Mouse (Mus musculus) kidney, postnatal 4 days (tissue): Measurements from ENCODE around the gene Pdss2.
"Not testable (repeated sequence)": the region's sequence is repeated elsewhere in the genome, so short reads cannot be mapped to it uniquely, and the experiment has no call there.

Experiments used
- DNase-seq, 2 experiments: peaks; one replicate each; pipeline ENCODE4 v3.0.0; 2021; ENCODE audit warnings: mixed read lengths in 2 of 2

The Pdss2 gene

DNA sequence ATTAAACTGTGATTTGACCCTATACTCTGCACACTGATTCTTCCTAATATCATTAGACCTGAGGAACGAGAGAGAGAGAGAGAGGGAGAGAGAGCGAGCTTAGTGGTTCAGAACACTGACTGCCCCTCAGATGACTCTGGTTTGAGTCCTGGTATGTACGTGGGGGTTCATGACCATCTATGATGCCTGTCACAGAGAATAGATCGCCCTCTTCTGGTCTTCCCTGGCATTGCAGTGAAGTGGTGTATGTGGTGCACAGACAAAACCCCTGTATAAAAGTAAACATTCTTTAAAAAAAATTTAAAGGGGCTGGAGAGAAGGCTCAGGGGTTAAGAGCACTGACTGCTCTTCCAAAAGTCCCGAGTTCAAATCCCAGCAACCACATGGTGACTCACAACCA lies 157.0 kb downstream of the Pdss2 start:
- DNase-seq = peak; percentile 59 to 73

DNA sequence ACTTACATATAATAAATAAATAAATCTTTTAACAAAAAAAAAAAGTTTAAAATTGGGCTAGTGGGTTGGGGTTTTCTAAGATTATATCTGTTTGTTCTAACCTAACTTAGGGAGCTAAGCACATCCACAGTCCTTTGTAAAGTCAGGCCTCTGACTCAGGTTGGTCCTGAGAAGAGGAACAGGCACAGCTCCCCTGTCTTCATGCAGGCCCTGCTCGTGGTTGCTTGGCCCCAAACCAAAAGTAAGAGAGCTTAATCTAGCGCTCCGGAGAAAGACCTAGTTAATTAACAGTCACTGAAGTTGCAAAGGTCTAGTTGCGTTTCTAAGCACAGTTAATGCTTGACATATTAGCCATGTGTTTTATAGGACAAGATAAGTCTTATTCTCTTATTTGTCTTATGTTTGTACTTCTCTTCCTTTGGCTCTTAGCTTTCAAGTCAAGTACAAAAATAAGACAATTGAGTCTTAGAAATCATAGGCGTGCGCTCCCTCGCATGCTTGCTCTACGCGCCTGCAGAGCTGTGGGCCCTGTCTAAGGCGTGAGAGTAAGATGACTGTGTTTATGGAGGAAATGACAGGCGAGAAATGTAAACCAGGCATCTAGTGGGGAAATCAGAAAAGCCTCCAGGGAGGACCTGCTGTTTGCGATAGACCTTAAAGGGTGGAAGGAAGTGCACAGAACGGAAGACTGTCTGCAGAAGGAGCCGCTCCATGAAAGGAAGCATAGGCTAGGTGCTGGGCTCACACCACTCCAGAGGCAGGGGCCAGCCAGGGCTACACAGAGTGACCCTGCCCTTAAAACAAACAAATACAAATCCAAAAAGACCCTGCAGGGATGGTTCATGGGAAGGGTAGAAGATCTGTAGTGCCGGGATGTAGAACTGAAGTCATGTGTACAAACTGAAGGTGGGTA lies 157.7 kb downstream of the Pdss2 start:
- peak; percentile 30 to 51 for DNase-seq

DNA sequence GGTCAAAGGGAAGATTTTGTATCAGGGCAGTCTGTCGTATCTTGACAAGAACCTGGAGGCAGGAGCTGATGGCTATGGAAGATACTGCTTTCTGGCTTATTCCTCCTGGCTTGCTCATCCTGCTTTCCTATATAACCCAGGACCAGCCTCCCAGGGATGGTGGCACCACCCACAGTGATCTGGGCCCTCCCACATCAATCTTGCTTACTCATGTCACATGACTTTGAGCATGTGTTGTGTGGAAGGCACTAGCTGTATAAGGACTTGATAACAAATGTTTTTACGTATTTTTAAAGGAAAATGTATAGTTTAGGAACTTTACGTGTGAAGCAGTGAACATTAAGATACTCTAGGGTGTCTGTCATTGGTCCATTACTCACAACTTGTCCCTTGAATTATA lies 161.4 kb downstream of the Pdss2 start:
- DNase-seq = no peak

DNA sequence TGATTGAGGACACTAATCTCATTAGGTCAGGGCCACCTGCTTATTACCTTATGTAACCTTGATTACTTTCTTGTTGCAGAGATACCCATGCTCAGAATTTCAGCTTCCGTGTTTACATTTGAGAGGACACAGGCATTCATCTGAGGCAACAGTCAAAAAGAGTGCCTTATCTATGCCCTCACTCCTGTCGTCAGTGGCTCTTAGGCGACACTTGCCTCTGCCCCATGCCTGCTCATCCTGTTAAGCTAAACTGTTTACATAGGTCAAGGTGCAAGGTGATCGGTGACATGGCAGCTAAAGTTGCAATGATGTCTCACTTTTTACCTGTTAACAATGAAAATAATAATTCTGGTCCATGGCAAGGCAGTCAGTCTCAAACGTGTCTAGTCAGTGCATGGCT lies 163.3 kb downstream of the Pdss2 start:
- DNase-seq = no peak

DNA sequence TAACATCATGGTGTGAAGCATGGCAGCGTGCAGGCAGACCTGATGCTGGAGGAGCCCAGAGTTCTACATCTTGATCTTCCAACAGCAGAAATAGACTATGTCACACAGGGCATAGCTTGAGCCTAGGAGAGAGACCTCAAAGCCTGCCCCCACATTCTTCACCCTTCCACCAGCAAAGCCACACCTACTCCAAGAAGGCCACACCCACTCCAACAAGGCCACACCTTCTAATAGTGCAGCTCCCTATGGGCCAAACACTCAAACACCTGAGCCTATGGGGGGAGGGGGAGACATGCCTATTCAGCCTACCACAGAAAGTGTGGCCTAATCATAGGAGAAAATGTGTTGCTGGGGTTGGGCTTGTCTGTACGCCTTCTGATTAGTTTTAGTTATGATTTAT lies 171.6 kb downstream of the Pdss2 start:
- no peak for DNase-seq

DNA sequence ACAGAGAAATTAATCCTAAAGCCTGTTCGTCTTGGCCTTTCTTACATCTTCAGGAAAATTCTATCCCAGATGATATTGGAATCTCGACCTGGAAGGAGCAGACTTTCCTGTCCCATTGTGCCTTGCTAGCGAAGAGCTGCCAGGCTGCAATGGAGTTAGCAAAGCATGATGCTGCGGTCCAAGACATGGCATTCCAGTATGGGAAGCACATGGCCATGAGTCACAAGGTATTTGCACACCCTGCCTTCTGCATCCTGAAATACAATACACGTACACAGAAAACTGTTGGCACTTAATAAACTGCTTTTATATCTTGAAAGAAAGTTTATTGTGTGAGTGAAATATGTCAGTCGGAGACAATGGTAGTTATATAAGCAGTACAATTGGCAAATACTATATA lies 172.5 kb downstream of the Pdss2 start:
- no peak for DNase-seq

GRCm38 (mm10) chr10:43395824-43396223 lies 174.5 kb downstream of the Pdss2 start:
- DNase-seq = no peak

DNA sequence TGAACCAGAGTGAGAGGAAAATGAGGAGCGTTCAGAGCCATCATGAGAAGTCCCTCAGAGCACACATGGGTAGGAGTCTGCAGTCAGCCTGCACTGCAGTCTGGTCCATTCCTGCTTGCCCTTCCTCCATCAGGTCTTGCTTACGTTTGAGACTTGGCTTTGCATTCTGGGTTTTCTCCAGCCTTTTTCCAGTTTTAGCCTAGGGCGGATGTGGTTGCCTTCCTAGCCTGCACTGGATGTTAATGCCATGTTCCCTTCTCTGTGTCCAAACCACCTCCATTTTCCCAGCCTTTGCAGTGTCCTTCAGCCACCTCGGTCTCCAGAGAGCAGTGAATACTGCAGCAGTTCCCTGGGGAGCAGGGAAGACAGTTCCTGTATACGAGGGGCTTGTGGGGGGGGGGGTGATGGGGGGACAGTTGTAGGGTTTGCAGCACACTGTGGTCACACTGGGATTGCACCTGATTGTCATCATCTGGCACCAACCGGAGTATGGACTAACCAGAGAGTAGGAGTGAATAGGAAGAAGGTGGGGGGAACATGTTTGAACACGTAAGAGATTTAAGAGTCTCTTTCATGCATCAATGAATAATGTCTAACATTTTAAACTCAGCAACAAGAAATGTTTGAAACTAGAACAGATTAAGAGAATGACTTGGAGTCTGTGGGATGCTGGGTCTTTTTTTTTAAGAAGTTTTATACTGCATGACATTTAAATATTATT lies 178.5 kb downstream of the Pdss2 start:
- DNase-seq = no peak

DNA sequence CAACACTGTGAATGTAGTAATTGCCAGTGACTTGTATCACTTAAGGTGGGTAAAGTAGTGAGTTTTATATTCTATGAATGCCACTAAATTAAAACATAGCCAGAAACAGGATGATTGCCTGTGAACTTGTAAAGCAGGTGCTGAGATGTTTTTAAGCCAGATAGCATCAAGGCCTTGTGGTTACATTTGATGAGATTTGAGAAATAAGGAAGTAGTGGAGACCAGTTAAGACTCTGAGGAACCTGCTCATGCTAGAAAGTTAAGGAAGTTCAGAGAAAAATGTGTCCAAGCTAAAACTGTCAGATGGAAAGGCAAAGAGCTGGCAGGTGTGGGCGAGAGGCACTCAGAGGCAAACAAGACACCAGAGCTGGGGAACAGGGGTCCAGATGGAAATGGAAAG lies 184.8 kb downstream of the Pdss2 start:
- DNase-seq = no peak

DNA sequence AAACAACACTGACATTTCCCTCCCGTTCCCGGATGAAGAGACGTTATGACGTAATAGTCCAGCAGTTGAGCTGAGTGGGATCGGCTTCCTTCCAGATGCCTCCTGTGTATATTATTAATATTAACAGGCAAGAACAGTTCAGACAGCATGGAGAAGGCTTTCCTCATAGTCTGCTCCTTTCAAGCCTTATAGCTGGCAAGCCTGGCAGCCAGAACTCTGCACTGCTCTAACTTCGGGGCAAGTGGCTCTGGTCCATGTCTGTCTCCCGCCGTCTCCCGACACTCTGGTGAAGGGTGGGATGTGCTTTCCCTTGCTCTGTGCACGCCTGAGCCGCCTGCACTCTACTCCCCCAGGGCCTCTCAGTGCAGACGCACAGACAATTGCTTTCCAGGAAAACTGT lies 185.6 kb downstream of the Pdss2 start:
- peak in 1 of 2 experiments; percentile 10 for DNase-seq

- DNase-seq = no peak
Observed at GRCm38 (mm10) chr10:43409506-43410230, 188.4 kb downstream of the Pdss2 start.

DNA sequence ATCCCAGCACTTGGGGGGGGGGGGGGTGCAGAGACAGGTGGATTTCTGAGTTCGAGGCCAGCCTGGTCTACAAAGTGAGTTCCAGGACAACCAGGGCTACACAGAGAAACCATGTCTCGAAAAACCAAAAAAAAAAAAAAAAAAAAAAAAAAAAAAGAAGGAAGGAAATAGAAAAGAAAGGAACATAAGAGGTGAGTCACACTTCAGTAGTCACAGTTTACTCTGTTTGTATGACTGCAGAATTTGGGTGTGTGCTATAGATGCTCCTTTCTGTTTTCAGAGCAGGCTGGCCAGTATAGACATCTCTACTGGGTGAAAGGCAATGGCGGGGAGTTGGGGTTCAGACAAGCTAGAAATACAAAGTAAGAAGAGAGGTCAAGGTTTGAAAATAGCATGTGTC lies 189.9 kb downstream of the Pdss2 start:
- DNase-seq = not testable (repeated sequence)

DNA sequence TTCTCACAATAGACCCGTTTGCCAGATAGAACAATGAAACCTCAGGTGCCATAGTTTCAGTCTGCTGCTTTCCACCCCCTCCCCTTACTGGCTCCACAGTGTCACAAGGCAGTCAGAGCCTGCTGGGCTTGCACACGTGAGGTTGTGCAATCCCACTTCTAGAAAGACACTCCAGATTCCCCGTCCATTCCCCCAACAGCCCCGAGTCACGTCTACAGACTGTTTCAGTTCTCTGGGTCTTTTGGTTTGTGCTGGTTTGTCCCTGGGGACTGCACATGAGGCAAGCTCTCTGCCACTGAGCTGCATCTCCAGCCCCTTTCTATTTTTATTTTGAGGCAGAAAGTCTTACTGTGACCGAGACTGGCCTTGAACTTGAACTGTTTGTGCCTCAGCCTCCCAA lies 196.1 kb downstream of the Pdss2 start:
- no peak for DNase-seq

DNA sequence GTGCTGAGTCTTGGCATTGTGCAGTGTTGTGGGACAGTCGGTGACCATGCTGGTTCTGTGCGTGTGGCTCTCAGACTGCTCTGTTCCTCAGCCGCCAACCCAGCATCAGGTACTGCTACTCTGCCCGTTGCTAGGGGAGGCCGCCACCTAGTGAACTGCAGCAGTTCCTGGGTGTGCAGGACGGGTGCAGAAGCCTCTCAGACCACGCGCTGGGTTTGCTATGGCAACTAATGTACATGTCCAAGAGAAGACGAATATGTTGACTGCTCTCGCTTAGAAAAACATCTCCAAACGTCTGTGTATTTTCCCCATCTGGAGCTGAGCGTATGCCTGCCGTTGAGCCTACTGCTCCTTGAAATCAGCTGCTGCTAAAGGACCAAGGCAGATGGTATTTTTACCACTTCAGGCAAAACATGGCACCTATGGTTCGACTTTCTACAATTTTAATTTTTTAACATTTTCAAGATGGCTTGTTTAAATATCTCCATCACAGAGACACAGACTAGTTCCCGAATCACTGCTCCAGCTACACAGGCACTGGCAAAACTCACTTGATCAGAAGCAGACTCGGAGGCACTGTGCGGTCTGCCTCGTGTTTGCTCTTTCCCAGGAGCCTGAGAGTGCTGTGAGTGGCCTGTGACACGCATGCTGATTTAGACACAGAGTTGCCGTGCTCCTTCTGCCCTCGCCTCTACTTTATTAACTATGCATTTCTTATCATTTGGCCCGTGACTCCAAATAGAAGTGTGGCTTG lies 199.6 kb downstream of the Pdss2 start:
- peak in 1 of 2 experiments; percentile 7 for DNase-seq

DNA sequence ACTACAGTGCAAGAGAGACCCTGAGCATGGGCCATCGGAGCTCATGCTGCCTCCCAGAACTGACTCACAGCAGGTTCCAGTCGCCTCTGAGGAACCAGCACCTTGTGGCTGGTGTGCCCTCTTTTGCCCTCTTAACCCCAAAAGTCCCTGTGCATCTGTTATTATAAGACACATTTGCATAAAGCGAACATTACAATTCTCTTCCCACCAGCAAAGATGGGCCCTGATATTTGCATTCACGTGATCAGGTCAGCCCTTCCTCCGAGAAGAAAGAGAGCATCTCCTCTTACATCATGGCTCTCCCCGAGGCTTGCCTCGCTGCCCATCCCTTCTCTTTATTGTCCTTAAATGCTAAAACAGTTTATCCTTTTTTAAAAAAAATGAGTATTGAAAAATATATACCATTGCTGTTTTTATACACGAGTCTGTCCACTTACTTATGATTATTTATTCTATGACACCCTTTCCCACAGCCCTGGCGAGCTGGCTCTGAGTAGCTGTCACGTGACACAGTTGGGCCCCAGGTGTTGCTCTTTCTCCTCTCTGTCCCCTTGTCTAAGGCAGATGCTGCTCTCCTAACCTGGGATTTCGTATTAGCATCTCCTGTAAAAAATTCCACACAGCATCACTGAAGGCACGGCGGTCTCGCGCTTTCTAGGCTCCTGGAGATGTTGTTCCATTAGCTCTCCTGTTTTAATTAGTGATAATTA lies 200.9 kb downstream of the Pdss2 start:
- no peak for DNase-seq

GRCm38 (mm10) chr10:43424545-43424944 lies 203.3 kb downstream of the Pdss2 start:
- DNase-seq = peak in 1 of 2 experiments; percentile 16

DNA sequence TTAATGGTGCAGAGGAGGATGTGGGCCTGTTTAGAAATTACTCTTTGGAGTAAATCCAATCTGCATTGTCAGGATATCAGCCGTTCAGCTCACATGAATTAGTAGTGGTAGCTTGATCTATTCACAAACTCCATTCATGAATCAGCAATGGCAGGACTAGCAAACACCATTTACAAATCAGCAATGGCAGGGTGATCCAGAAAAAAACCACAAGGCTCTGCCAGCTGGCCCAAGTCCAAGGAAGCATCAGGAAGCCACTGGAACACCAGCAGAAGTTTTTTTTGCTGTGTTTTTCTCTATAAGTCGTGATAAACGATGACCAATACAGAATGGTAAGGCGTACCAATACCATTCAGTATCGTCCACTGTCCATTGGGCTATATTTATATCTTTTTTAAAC lies 209.3 kb downstream of the Pdss2 start:
- no peak for DNase-seq

DNA sequence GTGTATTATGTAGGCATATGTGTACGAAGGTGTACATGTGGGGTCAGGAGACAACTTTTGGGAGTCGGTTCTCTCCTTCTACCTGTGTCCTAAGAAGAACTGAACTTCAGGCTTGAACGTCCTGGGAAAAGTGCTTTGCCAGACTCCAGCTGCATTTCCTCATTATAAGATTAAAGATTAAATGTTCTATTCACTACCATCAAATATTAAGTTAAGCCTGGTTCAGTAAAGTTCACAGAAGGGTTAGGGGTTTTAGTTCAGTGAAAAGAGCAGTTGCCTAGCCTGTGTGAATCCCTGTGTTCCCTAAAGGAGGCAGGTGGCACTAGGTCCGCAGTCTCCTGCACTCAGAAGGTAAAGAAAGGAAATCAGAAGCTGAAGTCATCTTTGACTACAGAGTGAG lies 213.0 kb downstream of the Pdss2 start:
- peak in 1 of 2 experiments; percentile 13 for DNase-seq

GRCm38 (mm10) chr10:43435757-43436156 lies 214.5 kb downstream of the Pdss2 start:
- peak in 1 of 2 experiments; percentile 22 for DNase-seq

DNA sequence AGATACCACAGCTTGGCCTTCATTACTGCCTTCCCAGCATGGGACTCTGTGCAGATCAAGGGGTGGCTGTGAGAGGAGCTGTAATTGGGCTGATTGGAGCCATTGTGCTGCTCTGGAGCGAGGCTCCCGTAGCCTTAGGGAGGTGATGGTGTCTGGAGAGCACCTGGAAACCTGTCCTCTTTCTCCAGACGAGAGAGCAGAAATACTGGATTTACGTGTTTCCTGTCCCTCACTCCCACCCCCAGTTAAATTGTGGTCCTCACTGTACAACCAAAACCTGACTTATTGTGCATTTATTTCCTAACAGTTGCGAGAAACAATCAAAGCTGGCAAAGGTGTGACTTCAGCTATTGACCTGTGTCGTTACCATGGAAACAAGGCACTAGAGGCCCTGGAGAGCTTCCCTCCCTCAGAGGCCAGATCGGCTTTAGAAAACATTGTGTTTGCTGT lies 218.2 kb downstream of the Pdss2 start:
- DNase-seq = peak in 1 of 2 experiments; percentile 30

GRCm38 (mm10) chr10:43440050-43440449 lies 218.8 kb downstream of the Pdss2 start:
- DNase-seq = peak; percentile 54 to 72
